Mouse (Mus musculus) left cerebral cortex, postnatal 4 days (tissue): Measurements from ENCODE around the gene Gfm1. TPM values are rescaled to one million over a fixed set of nuclear protein-coding genes. Genes with fewer than 3 reads are reported as not detected.

Source experiments
- DNase-seq: peaks from one replicate; pipeline ENCODE4 v3.0.0-alpha.2; 2022
- intact Hi-C: fragments of 180-260 bp; cut with DNase I; formaldehyde crosslinking; loops from one replicate; pipeline ENCODE4 v1.15.1; 2025
- total RNA-seq, 2 experiments: library from RNA; stranded (reverse); gene quantifications; 2 replicates each; pipeline ENCODE4 v1.2.3; 2021

Gfm1 gene
- total RNA-seq, 2 experiments from 2014 or later = 32.6 to 39.0 TPM

- no peak for DNase-seq
- intact Hi-C loops = no loop called here
Measured at GRCm38 (mm10) chr3:67493132-67493531, 63.2 kb downstream of the Gfm1 start.

GRCm38 (mm10) chr3:67496310-67496709 lies 66.4 kb downstream of the Gfm1 start:
- DNase-seq = no peak
- intact Hi-C loops = no loop called here

- intact Hi-C loops = no loop called here
- DNase-seq = no peak
Measured at GRCm38 (mm10) chr3:67497998-67498397, 68.1 kb downstream of the Gfm1 start.

- no peak for DNase-seq
- intact Hi-C loops = no loop called here
Measured at GRCm38 (mm10) chr3:67498773-67499405, 69.0 kb downstream of the Gfm1 start.

GRCm38 (mm10) chr3:67499406-67499791 lies 69.5 kb downstream of the Gfm1 start:
- intact Hi-C loops = no loop called here

GRCm38 (mm10) chr3:67503878-67504277 lies 74.0 kb downstream of the Gfm1 start:
- DNase-seq = no peak

More at GRCm38 (mm10) chr3:67499406-67499791, 69.5 kb downstream of the Gfm1 start:
- DNase-seq = no peak

GRCm38 (mm10) chr3:67505286-67505685 lies 75.4 kb downstream of the Gfm1 start:
- DNase-seq = no peak
- intact Hi-C loops = no loop called here

More at GRCm38 (mm10) chr3:67503878-67504277, 74.0 kb downstream of the Gfm1 start:
- intact Hi-C loops = no loop called here

- no peak for DNase-seq
- intact Hi-C loops = no loop called here
Measured at GRCm38 (mm10) chr3:67508216-67508892, 78.5 kb downstream of the Gfm1 start.

GRCm38 (mm10) chr3:67512807-67513206 lies 82.9 kb downstream of the Gfm1 start:
- intact Hi-C loops = loop anchor here (2.0 to 10.0 kb wide), 2 partner anchors 56 to 532 kb away; no protein-coding TSS in a partner anchor
- peak; percentile 79 for DNase-seq

- intact Hi-C loops = loop anchor here (10.0 kb wide), 1 partner anchor 530 kb away; no protein-coding TSS in a partner anchor
- no peak for DNase-seq
Measured at GRCm38 (mm10) chr3:67514801-67515273, 84.9 kb downstream of the Gfm1 start.

GRCm38 (mm10) chr3:67515274-67515801 lies 85.4 kb downstream of the Gfm1 start, which contains the start of gene Rarres1:
Rarres1 (minus strand) TSS chr3:67515523.
- peak; percentile 17 for DNase-seq
- intact Hi-C loops = loop anchor here (10.0 kb wide), 1 partner anchor 529 kb away; no protein-coding TSS in a partner anchor

- no peak for DNase-seq
- intact Hi-C loops = no loop called here
Measured at GRCm38 (mm10) chr3:67520568-67521143, 90.8 kb downstream of the Gfm1 start.

GRCm38 (mm10) chr3:67522709-67523108 lies 92.8 kb downstream of the Gfm1 start:
- DNase-seq = no peak
- intact Hi-C loops = no loop called here

- intact Hi-C loops = no loop called here
- no peak for DNase-seq
Measured at GRCm38 (mm10) chr3:67524768-67525167, 94.9 kb downstream of the Gfm1 start.

Other genes starting within 250 kb of the Gfm1 start
- gene Mlf1, start 56.0 kb upstream of the Gfm1 start, total RNA-seq = 1 to 10 TPM; 3.7 to 4.3 TPM
- gene Gm17402, start 54.9 kb upstream of the Gfm1 start, total RNA-seq = not detected
- gene Lxn, start 33.8 kb downstream of the Gfm1 start, total RNA-seq = 10 to 100 TPM; 55.3 to 55.9 TPM
- 1 to 10 TPM; 1.6 to 2.0 TPM for gene Rarres1, start 85.4 kb downstream of the Gfm1 start, total RNA-seq
- gene Mfsd1, start 152.6 kb downstream of the Gfm1 start, total RNA-seq = 10 to 100 TPM; 37.2 to 38.8 TPM